Mouse (Mus musculus) forebrain, embryonic 13.5 days (tissue): ENCODE measurements around the gene 4930453N24Rik. TPM values are rescaled to one million over a fixed set of nuclear protein-coding genes. Genes with fewer than 3 reads are reported as not detected.

ENCODE experiments used
- ATAC-seq: fragments of 200-750 bp; cut with Nextera tagmentation; 2 replicates; pipeline ENCODE4 v1.8.0; 2017
- H3K27ac ChIP-seq: fragments of 300-500 bp; sonication (generic); 2 replicates; pipeline ENCODE4 v1.5.1; 2015; ENCODE audit warnings: inconsistent platforms, mild to moderate bottlenecking, moderate library complexity
- H3K27me3 ChIP-seq: fragments of 300-500 bp; sonication (generic); 2 replicates; pipeline ENCODE4 v1.6.1; 2015; ENCODE audit warnings: mild to moderate bottlenecking, inconsistent platforms
- H3K36me3 ChIP-seq: fragments of 300-500 bp; sonication (generic); 2 replicates; pipeline ENCODE4 v1.6.1; 2015; ENCODE audit warnings: mild to moderate bottlenecking, inconsistent platforms; ENCODE audit not compliant: poor library complexity, severe bottlenecking
- H3K4me1 ChIP-seq: fragments of 300-500 bp; sonication (generic); 2 replicates; pipeline ENCODE4 v1.6.1; 2015; ENCODE audit warnings: inconsistent platforms
- H3K4me2 ChIP-seq: fragments of 300-500 bp; sonication (generic); 2 replicates; pipeline ENCODE4 v1.6.1; 2015; ENCODE audit warnings: inconsistent platforms, mild to moderate bottlenecking, moderate library complexity
- H3K4me3 ChIP-seq: fragments of 300-500 bp; sonication (generic); 2 replicates; pipeline ENCODE4 v1.5.1; 2015; ENCODE audit warnings: mild to moderate bottlenecking, inconsistent platforms
- H3K9ac ChIP-seq: fragments of 300-500 bp; sonication (generic); 2 replicates; pipeline ENCODE4 v1.6.1; 2015; ENCODE audit warnings: mild to moderate bottlenecking, inconsistent platforms
- H3K9me3 ChIP-seq: fragments of 300-500 bp; sonication (generic); replicated peaks from 2 replicates; pipeline ENCODE4 v1.6.1; 2016; ENCODE audit warnings: inconsistent platforms
- WGBS: fragments of 180-500 bp; shearing (Covaris S2); methylation state at CpG from one replicate; pipeline ENCODE4 v1.1.7; 2015; 5-methylcytosine and 5-hydroxymethylcytosine counted together
- polyA plus RNA-seq: library from polyadenylated mRNA; unstranded; fragments of >200 nt; fragmentation: Nextera tagmentation; extraction: Ambion mirVana; gene quantifications from 2 replicates; pipeline ENCODE4 v1.2.1, GENCODE M21; 2015

Gene 4930453N24Rik
- polyA plus RNA-seq, 1 experiment from 2014 or later: 24.1 TPM

- no peak overlapping the region for H3K4me3 ChIP-seq
- H3K9ac ChIP-seq: no peak overlapping the region
- no peak overlapping the region for H3K4me2 ChIP-seq
- peaks cover 21% of the 10 kb centered on the region for H3K36me3 ChIP-seq
- peaks cover 14% of the 10 kb centered on the region; the same call in 1 of the 2 replicates for H3K9me3 ChIP-seq
- no peak overlapping the region for H3K27ac ChIP-seq
- no peaks in the 10 kb centered on the region for H3K4me1 ChIP-seq
- no peaks in the 10 kb centered on the region for H3K27me3 ChIP-seq
- ATAC-seq: no peak
- WGBS: 93% methylated on average over 6 of the region's 6 CpGs
Measured at GRCm38 (mm10) chr16:64758561-64759244, 12.3 kb downstream of the 4930453N24Rik start.

- H3K4me2 ChIP-seq: no peak overlapping the region
- no peak overlapping the region for H3K27ac ChIP-seq
- H3K27me3 ChIP-seq: no peaks in the 10 kb centered on the region
- peaks cover 13% of the 10 kb centered on the region for H3K36me3 ChIP-seq
- peaks cover 7% of the 10 kb centered on the region; the same call in 1 of the 2 replicates for H3K9me3 ChIP-seq
- H3K4me1 ChIP-seq: no peaks in the 10 kb centered on the region
- WGBS: 88% methylated on average over 7 of the region's 7 CpGs
- H3K9ac ChIP-seq: no peak overlapping the region
- no peak overlapping the region for H3K4me3 ChIP-seq
- no peak for ATAC-seq
Measured at GRCm38 (mm10) chr16:64757666-64758400, 13.1 kb downstream of the 4930453N24Rik start.

DNA sequence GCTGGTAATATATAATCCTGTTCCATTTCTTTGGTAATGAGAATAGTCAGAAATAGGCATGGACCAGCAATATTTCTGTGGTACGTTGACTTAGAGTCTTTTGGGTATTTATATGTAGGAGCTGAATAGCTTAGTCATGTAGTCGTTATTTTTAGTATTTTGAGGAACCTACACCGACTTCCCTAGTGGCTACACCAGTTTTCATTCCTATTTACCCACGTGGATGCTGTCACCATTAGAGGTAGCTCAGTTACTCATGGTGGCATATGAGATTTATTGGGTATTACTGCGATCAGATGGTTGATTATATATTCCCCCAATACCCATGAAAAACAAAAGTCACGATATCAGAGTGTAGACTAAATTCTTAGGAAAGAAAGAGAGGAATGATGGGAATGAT is 14.6 kb downstream of the 4930453N24Rik start:
- WGBS: 84% methylated on average over 6 of the region's 6 CpGs
- H3K4me3 ChIP-seq: no peak overlapping the region
- H3K4me1 ChIP-seq: no peaks in the 10 kb centered on the region
- 0 out of 2 replicates have a peak, but pooled peaks cover 6% of the 10 kb centered on the region for H3K9me3 ChIP-seq
- no peak for ATAC-seq
- no peaks in the 10 kb centered on the region for H3K27me3 ChIP-seq
- H3K9ac ChIP-seq: no peak overlapping the region
- 0 out of 2 replicates have a peak, but pooled peaks cover 5% of the 10 kb centered on the region for H3K36me3 ChIP-seq
- no peak overlapping the region for H3K27ac ChIP-seq
- H3K4me2 ChIP-seq: no peak overlapping the region

GRCm38 (mm10) chr16:64754743-64755139 is 16.2 kb downstream of the 4930453N24Rik start:
- no peak overlapping the region for H3K27ac ChIP-seq
- no peak overlapping the region for H3K4me2 ChIP-seq
- peak; percentile 65; the same call in 1 of the 2 replicates for ATAC-seq
- no peaks in the 10 kb centered on the region for H3K27me3 ChIP-seq
- 51% methylated on average over 3 of the region's 3 CpGs for WGBS
- H3K36me3 ChIP-seq: no peaks in the 10 kb centered on the region
- no peak overlapping the region for H3K4me3 ChIP-seq
- H3K9me3 ChIP-seq: 0 out of 2 replicates have a peak, but pooled peaks cover 6% of the 10 kb centered on the region
- no peaks in the 10 kb centered on the region for H3K4me1 ChIP-seq
- no peak overlapping the region for H3K9ac ChIP-seq

DNA sequence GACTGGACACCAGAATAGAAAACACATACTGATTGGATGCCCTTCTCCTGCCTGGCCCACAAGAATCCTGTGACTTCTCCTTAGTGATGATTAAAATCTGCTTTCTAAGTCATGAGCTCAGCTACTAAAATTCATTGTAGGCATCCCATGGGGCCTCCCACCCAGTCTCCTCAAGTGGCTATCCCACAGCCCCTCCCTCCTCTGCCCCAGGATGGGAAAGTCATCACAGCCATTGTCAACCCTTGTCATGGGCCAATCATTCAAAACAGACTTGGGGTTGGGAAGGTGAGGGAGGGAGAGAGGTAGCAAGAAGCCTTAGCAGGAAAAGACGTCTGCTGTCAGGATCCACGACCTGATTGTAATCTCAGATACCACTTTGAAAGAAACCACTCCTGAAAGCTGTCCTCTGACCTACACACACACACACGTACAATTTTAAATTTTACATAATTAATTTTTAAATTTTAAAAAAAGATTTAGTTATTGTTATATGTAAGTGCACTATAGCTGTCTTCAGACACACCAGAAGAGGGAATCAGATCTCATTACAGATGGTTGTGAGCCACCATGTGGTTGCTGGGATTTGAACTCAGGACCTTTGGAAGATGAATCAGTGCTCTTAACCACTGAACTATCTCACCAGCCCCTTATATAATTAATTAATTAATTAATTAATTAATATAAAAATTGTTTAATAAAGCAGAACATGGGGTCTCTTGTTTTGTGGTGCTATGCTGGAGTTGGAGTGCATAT is 16.8 kb downstream of the 4930453N24Rik start:
- no peak overlapping the region for H3K4me2 ChIP-seq
- H3K27me3 ChIP-seq: no peaks in the 10 kb centered on the region
- WGBS: 63% methylated on average over 3 of the region's 3 CpGs
- no peak overlapping the region for H3K27ac ChIP-seq
- no peak overlapping the region for H3K9ac ChIP-seq
- no peaks in the 10 kb centered on the region for H3K4me1 ChIP-seq
- ATAC-seq: peak; percentile 26; the same call in 1 of the 2 replicates
- 0 out of 2 replicates have a peak, but pooled peaks cover 6% of the 10 kb centered on the region for H3K9me3 ChIP-seq
- no peaks in the 10 kb centered on the region for H3K36me3 ChIP-seq
- no peak overlapping the region for H3K4me3 ChIP-seq

DNA sequence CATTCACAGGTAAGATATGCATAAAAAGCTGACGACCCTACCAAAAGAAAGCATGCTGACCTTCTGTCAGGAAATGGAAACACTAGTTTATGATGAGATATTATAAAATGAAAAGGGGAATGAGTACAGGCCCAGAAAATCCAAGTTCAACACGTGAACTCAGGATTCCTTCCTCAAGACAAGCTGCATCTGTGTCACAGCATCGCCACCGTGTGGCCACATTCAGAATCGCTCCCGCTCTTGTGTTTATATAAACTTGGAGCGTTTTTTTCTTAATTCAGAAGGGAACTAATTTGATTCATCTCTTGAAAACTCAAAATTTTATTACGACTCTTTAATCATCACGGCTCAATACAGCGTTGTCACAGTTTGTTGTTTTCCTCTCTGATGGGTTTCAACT is 22.7 kb downstream of the 4930453N24Rik start:
- peak; percentile 66 for ATAC-seq
- Histone ChIP-seq H3K27me3 (no peaks in the 10 kb centered on the region), H3K4me3 (no peak overlapping the region), H3K9me3 (no peaks in the 10 kb centered on the region; the same call in 1 of the 2 replicates), H3K36me3 (no peaks in the 10 kb centered on the region), H3K4me2 (no peak overlapping the region), H3K4me1 (no peaks in the 10 kb centered on the region), H3K27ac (no peak overlapping the region), H3K9ac (no peak overlapping the region)
- 12% methylated on average over 10 of the region's 10 CpGs for WGBS

GRCm38 (mm10) chr16:64745089-64745488 is 25.9 kb downstream of the 4930453N24Rik start:
- Histone ChIP-seq H3K4me1 (no peaks in the 10 kb centered on the region), H3K4me3 (no peak overlapping the region), H3K4me2 (no peak overlapping the region), H3K27me3 (no peaks in the 10 kb centered on the region), H3K9me3 (no peaks in the 10 kb centered on the region; the same call in 1 of the 2 replicates), H3K36me3 (no peaks in the 10 kb centered on the region), H3K27ac (no peak overlapping the region), H3K9ac (no peak overlapping the region)
- 91% methylated on average over 4 of the region's 4 CpGs for WGBS
- ATAC-seq: no peak

DNA sequence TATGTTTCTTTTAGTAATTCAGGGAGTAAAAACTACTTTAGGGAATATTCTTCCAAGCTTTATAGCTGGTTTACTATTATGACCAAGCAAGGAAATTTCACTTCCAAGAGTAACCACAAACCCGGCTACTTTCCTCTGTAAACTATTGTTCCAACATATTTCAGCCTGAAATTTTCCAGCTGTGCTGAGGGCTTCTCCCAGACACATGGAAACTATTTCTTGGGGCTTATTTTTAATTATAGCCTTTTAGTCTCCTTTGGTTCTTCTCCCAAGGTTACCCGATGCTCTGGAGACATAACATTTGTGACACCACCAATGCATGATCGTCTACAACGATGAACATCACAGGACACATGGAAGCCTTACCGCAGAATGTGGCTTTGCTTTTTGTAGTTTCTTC is 33.7 kb downstream of the 4930453N24Rik start:
- H3K27ac ChIP-seq: no peak overlapping the region
- WGBS: 95% methylated on average over 5 of the region's 5 CpGs
- ATAC-seq: no peak

DNA sequence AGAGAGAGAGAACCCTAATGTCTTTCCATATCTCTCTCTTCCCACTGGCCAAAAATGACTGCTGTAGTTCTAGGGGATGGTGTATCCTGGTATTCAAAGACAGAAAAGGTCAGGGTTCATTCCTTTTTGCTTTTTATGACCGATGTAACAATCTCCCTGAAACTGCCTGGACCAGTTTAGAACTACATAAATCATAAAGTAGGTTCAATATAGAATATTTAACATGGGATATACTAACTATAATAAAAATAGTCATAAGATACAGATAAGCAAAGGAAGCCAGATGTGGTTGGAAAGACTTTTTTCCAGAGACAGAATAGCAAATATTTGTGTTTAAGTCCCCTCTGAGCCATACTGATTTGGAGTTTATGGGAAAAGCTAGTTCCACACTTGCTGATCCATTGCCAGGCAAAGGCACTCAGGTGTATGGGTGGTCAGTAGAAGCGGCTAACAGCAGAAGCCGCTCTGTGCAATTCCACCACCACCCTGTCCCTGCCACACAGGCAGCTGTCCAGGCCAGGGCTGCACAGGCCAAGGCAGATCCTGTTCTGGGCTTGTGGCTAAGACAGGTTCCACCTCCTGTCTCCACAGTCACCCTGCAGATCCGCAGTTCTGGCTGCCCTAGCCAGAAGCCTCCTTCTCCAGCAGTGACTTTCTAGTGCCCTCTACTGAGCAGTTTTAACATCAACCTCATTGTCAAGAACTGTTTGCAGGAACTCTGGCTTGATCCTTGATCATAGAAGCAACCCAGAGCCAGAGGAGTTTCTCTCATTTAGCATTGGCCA is 47.5 kb downstream of the 4930453N24Rik start:
- no peak overlapping the region for H3K4me3 ChIP-seq
- no peaks in the 10 kb centered on the region for H3K27me3 ChIP-seq
- no peak overlapping the region for H3K27ac ChIP-seq
- 0 out of 2 replicates have a peak, but pooled peaks cover 2% of the 10 kb centered on the region for H3K4me1 ChIP-seq
- peak; percentile 93 for ATAC-seq
- H3K9ac ChIP-seq: no peak overlapping the region
- no peaks in the 10 kb centered on the region for H3K36me3 ChIP-seq
- H3K4me2 ChIP-seq: no peak overlapping the region
- WGBS: 51% methylated on average over 4 of the region's 4 CpGs
- H3K9me3 ChIP-seq: no peaks in the 10 kb centered on the region

More for the DNA sequence above, 33.7 kb downstream of the 4930453N24Rik start:
- H3K9me3 ChIP-seq: no peaks in the 10 kb centered on the region
- no peak overlapping the region for H3K9ac ChIP-seq
- H3K4me3 ChIP-seq: no peak overlapping the region
- H3K4me1 ChIP-seq: no peaks in the 10 kb centered on the region
- H3K36me3 ChIP-seq: no peaks in the 10 kb centered on the region
- no peak overlapping the region for H3K4me2 ChIP-seq
- no peaks in the 10 kb centered on the region for H3K27me3 ChIP-seq

DNA sequence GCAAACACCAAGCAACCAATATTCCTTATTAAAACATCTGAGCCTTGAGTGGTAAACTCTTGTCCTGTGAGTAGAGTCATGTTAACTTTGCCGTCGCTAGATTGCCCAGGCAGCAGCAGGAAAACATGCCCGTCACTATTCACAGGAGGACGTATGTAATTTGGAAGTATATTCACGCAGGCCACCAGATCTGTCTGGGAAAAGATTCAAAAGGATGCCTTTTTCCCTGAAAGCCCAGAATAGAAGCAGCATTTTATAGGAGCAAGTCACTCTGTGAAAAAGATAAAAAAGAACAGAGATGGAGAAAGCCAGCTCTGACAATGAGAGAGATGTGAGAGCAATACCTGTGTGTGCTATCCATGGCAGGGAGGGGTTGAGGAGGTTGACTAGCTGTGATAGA is 49.4 kb downstream of the 4930453N24Rik start:
- no peak overlapping the region for H3K4me3 ChIP-seq
- 70% methylated on average over 5 of the region's 5 CpGs for WGBS
- H3K27me3 ChIP-seq: no peaks in the 10 kb centered on the region
- H3K4me2 ChIP-seq: no peak overlapping the region
- H3K4me1 ChIP-seq: 0 out of 2 replicates have a peak, but pooled peaks cover 2% of the 10 kb centered on the region
- no peaks in the 10 kb centered on the region for H3K36me3 ChIP-seq
- no peak for ATAC-seq
- H3K9ac ChIP-seq: no peak overlapping the region
- no peak overlapping the region for H3K27ac ChIP-seq
- H3K9me3 ChIP-seq: no peaks in the 10 kb centered on the region

DNA sequence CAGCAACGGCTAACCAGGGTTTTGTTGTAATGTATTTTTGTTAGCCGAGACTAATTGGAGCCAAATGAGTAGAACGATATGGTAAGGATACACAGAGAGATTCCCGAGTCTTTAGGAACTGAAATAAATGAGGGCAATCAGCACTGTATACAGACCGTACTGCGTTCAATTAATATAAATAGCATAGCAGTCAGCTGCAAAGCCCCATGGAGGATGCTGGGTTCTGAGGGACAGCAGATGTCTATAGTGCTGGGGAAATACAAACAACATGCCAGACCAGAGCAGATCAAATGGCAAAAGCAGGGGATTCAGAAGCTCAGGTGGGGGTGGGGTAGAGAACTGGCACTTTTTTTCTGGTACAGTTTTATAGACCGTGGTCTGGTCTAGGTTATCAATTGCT is 51.9 kb downstream of the 4930453N24Rik start:
- no peak for ATAC-seq
- 51% methylated on average over 7 of the region's 7 CpGs for WGBS
- Histone ChIP-seq H3K9ac (no peak overlapping the region), H3K36me3 (no peaks in the 10 kb centered on the region), H3K9me3 (no peaks in the 10 kb centered on the region), H3K27me3 (no peaks in the 10 kb centered on the region), H3K4me3 (no peak overlapping the region), H3K4me1 (0 out of 2 replicates have a peak, but pooled peaks cover 2% of the 10 kb centered on the region), H3K4me2 (no peak overlapping the region), H3K27ac (no peak overlapping the region)
